Comparison of ENCODE assay signal across 19 mouse cellular contexts in the genomic region with DNA sequence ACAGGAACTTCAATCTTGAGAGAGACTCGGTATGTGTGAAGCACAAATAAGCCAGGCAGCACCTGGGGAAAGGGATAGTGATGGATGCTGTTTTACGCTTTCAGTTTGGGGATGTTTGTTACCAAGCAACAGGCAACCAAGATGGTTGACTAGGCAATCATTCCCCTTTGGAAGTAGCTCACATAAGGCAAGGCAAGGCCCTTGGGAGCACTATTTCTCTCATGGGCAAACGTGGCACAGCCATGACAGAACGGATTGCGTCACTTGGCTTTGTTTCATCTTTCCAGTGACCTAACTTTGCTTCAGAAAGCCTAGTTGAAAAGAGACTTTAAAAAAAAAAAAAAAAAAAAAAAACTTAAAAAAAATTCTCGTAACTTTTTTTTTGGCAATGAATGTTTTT. TPM values are rescaled to one million over a fixed set of nuclear protein-coding genes. Genes with fewer than 3 reads are reported as not detected.
DNase-seq lines count a peak whose midpoint lies in the region; ATAC-seq and TF ChIP-seq lines count a peak whose summit lies in the region.
"Had no signal": no experiment of that assay in that cellular context is flagged by ENCODE, and none has a peak within 500 bp of the region (broad histone marks: within the 10 kb centered on the region; RNA-seq: fewer than 3 reads in every experiment).

No protein-coding gene starts in this region.

- DNase-seq in adrenal gland, adult 2 months, result peak; percentile 72
- DNase-seq in adrenal gland, postnatal 4 days (ENCODE audit: low spot score in 2 of 2), result no peak
- peak; percentile 2 for DNase-seq in intestine, embryonic 14.5 days (ENCODE audit: low spot score)
- DNase-seq in adrenal gland, postnatal 14 days, result peak; percentile 65
- DNase-seq in forebrain, postnatal 0 days, result no peak
- no peak for DNase-seq in kidney, adult 11 months
- DNase-seq: cerebellum, adult 2 months; cerebellum, postnatal 10 days; gastrocnemius, adult 2 months; gastrocnemius, postnatal 36 days; heart, adult 18-20 months; heart, postnatal 36 days; kidney, adult 18-20 months had no signal

- no peaks in the 10 kb centered on the region for H3K4me1 ChIP-seq in intestine, embryonic 14.5 days (replicated peaks; ENCODE audit: control insufficient read depth, insufficient read depth, low read length)
- H3K4me1 ChIP-seq in intestine, embryonic 16.5 days (ENCODE audit: control insufficient read depth, insufficient read depth, low read length), result no peaks in the 10 kb centered on the region
- H3K4me1 ChIP-seq in forebrain, postnatal 0 days (ENCODE audit: insufficient read depth), result no peaks in the 10 kb centered on the region
- H3K4me1 ChIP-seq: embryonic facial prominence, embryonic 10.5 days; forebrain, embryonic 13.5 days; heart, embryonic 12.5 days; hindbrain, embryonic 15.5 days had no signal

- no peaks in the 10 kb centered on the region for H3K36me3 ChIP-seq in intestine, embryonic 14.5 days (ENCODE audit: control insufficient read depth, insufficient read depth, low read length)
- no peaks in the 10 kb centered on the region for H3K36me3 ChIP-seq in intestine, embryonic 16.5 days (ENCODE audit: control insufficient read depth, insufficient read depth, low read length)
- no peaks in the 10 kb centered on the region for H3K36me3 ChIP-seq in forebrain, postnatal 0 days (ENCODE audit: insufficient read depth)
- H3K36me3 ChIP-seq: embryonic facial prominence, embryonic 10.5 days; heart, embryonic 12.5 days; hindbrain, embryonic 15.5 days had no signal

- no peak overlapping the region for H3K27ac ChIP-seq in intestine, embryonic 14.5 days (ENCODE audit: low read depth)
- H3K27ac ChIP-seq in intestine, embryonic 16.5 days (ENCODE audit: low read length), result no peak overlapping the region
- no peak overlapping the region for H3K27ac ChIP-seq in forebrain, postnatal 0 days (ENCODE audit: low read depth, low read length)
- H3K27ac ChIP-seq: embryonic facial prominence, embryonic 10.5 days; forebrain, embryonic 13.5 days; gastrocnemius, adult 2 months; hindbrain, embryonic 15.5 days had no signal

- ATAC-seq in intestine, embryonic 14.5 days (replicated peaks; ENCODE audit: low FRiP score, low TSS enrichment, low read depth), result no peak
- no peak for ATAC-seq in intestine, embryonic 16.5 days
- no peak for ATAC-seq in forebrain, postnatal 0 days
- ATAC-seq: forebrain, embryonic 13.5 days; Patski had no signal

- no peak for TF ChIP-seq CTCF in forebrain, postnatal 0 days (IDR thresholded peaks at IDR 0.05; ENCODE audit: low read depth)

- H3K9me3 ChIP-seq in intestine, embryonic 14.5 days (ENCODE audit: control insufficient read depth, low read length), result no peaks in the 10 kb centered on the region
- no peaks in the 10 kb centered on the region for H3K9me3 ChIP-seq in intestine, embryonic 16.5 days (ENCODE audit: control insufficient read depth, low read length)
- no peaks in the 10 kb centered on the region for H3K9me3 ChIP-seq in forebrain, postnatal 0 days (ENCODE audit: low read length)
- H3K9me3 ChIP-seq: embryonic facial prominence, embryonic 10.5 days; forebrain, embryonic 13.5 days; hindbrain, embryonic 15.5 days had no signal

- H3K9ac ChIP-seq in intestine, embryonic 14.5 days (ENCODE audit: low read length), result no peak overlapping the region
- H3K9ac ChIP-seq in intestine, embryonic 16.5 days (ENCODE audit: low read depth, low read length), result no peak overlapping the region
- H3K9ac ChIP-seq in forebrain, postnatal 0 days, result no peak overlapping the region
- H3K9ac ChIP-seq: forebrain, embryonic 13.5 days; heart, embryonic 12.5 days; hindbrain, embryonic 15.5 days had no signal

- WGBS in intestine, embryonic 14.5 days, result 83% methylated on average over 6 of the region's 6 CpGs
- 84% methylated on average over 6 of the region's 6 CpGs for WGBS in intestine, embryonic 16.5 days
- 88% methylated on average over 6 of the region's 6 CpGs for WGBS in forebrain, postnatal 0 days

- H3K4me3 ChIP-seq in intestine, embryonic 14.5 days (ENCODE audit: low read depth, low read length), result no peak overlapping the region
- H3K4me3 ChIP-seq in intestine, embryonic 16.5 days (ENCODE audit: low read length), result no peak overlapping the region
- no peak overlapping the region for H3K4me3 ChIP-seq in forebrain, postnatal 0 days (ENCODE audit: low read depth, low read length)
- H3K4me3 ChIP-seq: embryonic facial prominence, embryonic 10.5 days; forebrain, embryonic 13.5 days; gastrocnemius, adult 2 months; heart, embryonic 12.5 days; hindbrain, embryonic 15.5 days had no signal

- H3K4me2 ChIP-seq in intestine, embryonic 14.5 days (ENCODE audit: low read length), result no peak overlapping the region
- H3K4me2 ChIP-seq in intestine, embryonic 16.5 days (ENCODE audit: low read depth, low read length), result no peak overlapping the region
- H3K4me2 ChIP-seq in forebrain, postnatal 0 days (ENCODE audit: low read depth), result no peak overlapping the region
- H3K4me2 ChIP-seq: forebrain, embryonic 13.5 days; heart, embryonic 12.5 days; hindbrain, embryonic 15.5 days had no signal

- H3K27me3 ChIP-seq in intestine, embryonic 14.5 days (replicated peaks; ENCODE audit: control insufficient read depth, insufficient read depth, low read length), result no peaks in the 10 kb centered on the region
- H3K27me3 ChIP-seq in intestine, embryonic 16.5 days (replicated peaks; ENCODE audit: control insufficient read depth, insufficient read depth, low read length), result no peaks in the 10 kb centered on the region; the same call in 1 of the 2 replicates
- H3K27me3 ChIP-seq in forebrain, postnatal 0 days (ENCODE audit: insufficient read depth, low read length), result no peaks in the 10 kb centered on the region
- H3K27me3 ChIP-seq: forebrain, embryonic 13.5 days; heart, embryonic 12.5 days; hindbrain, embryonic 15.5 days; Patski had no signal

RNA-seq across cellular contexts. Expression of a gene that starts 21.8 kb away (rescaled TPM):
- 10 to 100 TPM; 60.2 to 96.4 TPM for total RNA-seq in adrenal gland, adult 2 months (2021)
- 63.5 and 68.3 TPM in 2 replicates for polyA plus RNA-seq in adrenal gland, adult 2 months (2012; rRNA removed)
- 10 to 100 TPM; 53.0 to 53.4 TPM for total RNA-seq in adrenal gland, postnatal 4 days (2021)
- 11.6 and 14.1 TPM in 2 replicates for polyA plus RNA-seq in intestine, embryonic 14.5 days (2014; fragmentation: Nextera tagmentation; extraction: Ambion mirVana)
- 5.3 and 5.9 TPM in 2 replicates for polyA plus RNA-seq in intestine, embryonic 16.5 days (2015; fragmentation: Nextera tagmentation; extraction: Ambion mirVana)
- 58.9 and 60.7 TPM in 2 replicates for total RNA-seq in adrenal gland, postnatal 14 days (2021)
- 17.0 and 20.2 TPM in 2 replicates for total RNA-seq in forebrain, postnatal 0 days (2014; rRNA removed)
- 9.0 and 11.8 TPM in 2 replicates for polyA plus RNA-seq in forebrain, postnatal 0 days (2015; fragmentation: Nextera tagmentation; extraction: Ambion mirVana)

Comparison
In these comparisons a context has a peak if more than half of its experiments do, and no peak if none do; other contexts are left out.
1. DNase-seq: peak in adrenal gland, adult 2 months (single experiment), intestine, embryonic 14.5 days (single experiment) and adrenal gland, postnatal 14 days (single experiment); none in adrenal gland, postnatal 4 days (0 of 2), forebrain, postnatal 0 days (single experiment) and kidney, adult 11 months (single experiment).